Mouse (Mus musculus) cerebellum, adult 2 months (tissue): ENCODE results near the gene Sec22a. TPM values are rescaled to one million over a fixed set of nuclear protein-coding genes. Genes with fewer than 3 reads are reported as not detected.

Experiments
- DNase-seq, 2 experiments: peaks; one replicate each; pipeline ENCODE4 v3.0.0; 2021
- H3K27ac ChIP-seq: fragments of 200-500 bp; 2 replicates; pipeline ENCODE4 v1.5.1; 2012; ENCODE audit warnings: low read length, control low read depth, inconsistent platforms; ENCODE audit not compliant: insufficient read depth
- H3K27me3 ChIP-seq: fragments of 200-500 bp; 2 replicates; pipeline ENCODE4 v1.6.1; 2012; ENCODE audit warnings: inconsistent platforms, mild to moderate bottlenecking, low read length, moderate library complexity; ENCODE audit not compliant: control insufficient read depth, insufficient read depth
- H3K4me1 ChIP-seq: fragments of 200-500 bp; 2 replicates; pipeline ENCODE4 v1.6.1; 2011; ENCODE audit warnings: low read length; ENCODE audit not compliant: control insufficient read depth, insufficient read depth
- H3K4me3 ChIP-seq: fragments of 200-500 bp; replicated peaks from 2 replicates; pipeline ENCODE3; 2011; ENCODE audit warnings: mild to moderate bottlenecking, low read depth, low read length, control low read depth; ENCODE audit not compliant: insufficient read depth
- CTCF ChIP-seq: fragments of 200-500 bp; IDR thresholded peaks from 2 replicates; pipeline ENCODE4 v1.5.1; 2011; ENCODE audit warnings: low read depth, mild to moderate bottlenecking, control low read depth, low read length, moderate library complexity, borderline replicate concordance; ENCODE audit not compliant: insufficient read depth
- POLR2A ChIP-seq: fragments of 200-500 bp; IDR thresholded peaks from 2 replicates; pipeline ENCODE4 v1.6.1; 2011; ENCODE audit warnings: low read length, control low read depth, borderline replicate concordance; ENCODE audit not compliant: insufficient read depth
- WGBS: fragments of 180-500 bp; shearing (Covaris S2); methylation state at CpG from one replicate; pipeline ENCODE4 v1.1.7; 2018; 5-methylcytosine and 5-hydroxymethylcytosine counted together
- polyA plus RNA-seq: library from polyadenylated mRNA; depleted of rRNA; stranded (reverse); fragments of >200 nt; gene quantifications from 2 replicates; pipeline ENCODE4 v1.2.3, GENCODE M21; 2012

The Sec22a gene
- polyA plus RNA-seq, 1 experiment: 22.4 TPM

- no peaks in the 10 kb centered on the region for H3K4me1 ChIP-seq
- TF ChIP-seq CTCF (no peak), POLR2A (no peak)
- no peaks in the 10 kb centered on the region for H3K27me3 ChIP-seq
- no peak overlapping the region for H3K27ac ChIP-seq
- DNase-seq: no peak
- no peak overlapping the region for H3K4me3 ChIP-seq
- WGBS: 68% methylated on average over 8 of the region's 8 CpGs
Measured at GRCm38 (mm10) chr16:35392813-35393212, 29.1 kb upstream of the Sec22a start.

GRCm38 (mm10) chr16:35385654-35386053 lies 21.9 kb upstream of the Sec22a start:
- H3K4me1 ChIP-seq: no peaks in the 10 kb centered on the region
- no peaks in the 10 kb centered on the region for H3K27me3 ChIP-seq
- TF ChIP-seq POLR2A: no peak
- TF ChIP-seq CTCF: no peak
- H3K4me3 ChIP-seq: no peak overlapping the region
- 82% methylated on average over 3 of the region's 3 CpGs for WGBS
- no peak for DNase-seq
- no peak overlapping the region for H3K27ac ChIP-seq

GRCm38 (mm10) chr16:35380048-35380447 lies 16.3 kb upstream of the Sec22a start:
- no peak for DNase-seq
- H3K4me3 ChIP-seq: no peak overlapping the region
- H3K27me3 ChIP-seq: no peaks in the 10 kb centered on the region
- 83% methylated on average over 9 of the region's 9 CpGs for WGBS
- H3K4me1 ChIP-seq: no peaks in the 10 kb centered on the region
- TF ChIP-seq POLR2A (no peak), CTCF (no peak)
- no peak overlapping the region for H3K27ac ChIP-seq

DNA sequence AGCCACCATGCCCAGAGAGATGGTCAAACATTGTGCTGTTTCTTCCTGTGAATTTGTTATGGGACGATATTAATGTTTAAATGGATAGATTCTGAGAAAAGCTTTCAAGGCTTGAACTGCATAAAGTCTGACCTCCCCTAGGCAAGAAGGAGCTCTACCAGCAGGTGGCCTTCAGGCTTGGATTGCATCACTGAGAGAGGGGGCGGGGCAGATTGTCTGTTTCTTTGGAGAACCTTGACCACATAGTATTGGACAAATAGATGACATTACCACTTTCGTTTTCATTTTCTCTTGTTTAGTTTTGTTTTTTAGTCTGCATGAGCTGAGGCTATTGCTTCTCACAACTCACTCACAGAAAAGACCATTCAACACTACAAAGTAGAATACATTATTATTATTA lies 15.6 kb upstream of the Sec22a start:
- DNase-seq: no peak
- no peaks in the 10 kb centered on the region for H3K27me3 ChIP-seq
- no peaks in the 10 kb centered on the region for H3K4me1 ChIP-seq
- TF ChIP-seq POLR2A: no peak
- no peak for TF ChIP-seq CTCF
- 86% methylated on average over 3 of the region's 3 CpGs for WGBS
- no peak overlapping the region for H3K4me3 ChIP-seq
- H3K27ac ChIP-seq: no peak overlapping the region

- peak overlapping the region; percentile 69 for H3K27ac ChIP-seq
- TF ChIP-seq CTCF (no peak), POLR2A (no peak)
- 0% methylated on average over 7 of the region's 7 CpGs for WGBS
- H3K4me3 ChIP-seq: peak overlapping the region; percentile 81
- H3K4me1 ChIP-seq: peaks cover 4% of the 10 kb centered on the region; the same call in 1 of the 2 replicates
- DNase-seq: no peak
- no peaks in the 10 kb centered on the region for H3K27me3 ChIP-seq
Measured at GRCm38 (mm10) chr16:35364063-35364428, 328 bp upstream of the Sec22a start.

DNA sequence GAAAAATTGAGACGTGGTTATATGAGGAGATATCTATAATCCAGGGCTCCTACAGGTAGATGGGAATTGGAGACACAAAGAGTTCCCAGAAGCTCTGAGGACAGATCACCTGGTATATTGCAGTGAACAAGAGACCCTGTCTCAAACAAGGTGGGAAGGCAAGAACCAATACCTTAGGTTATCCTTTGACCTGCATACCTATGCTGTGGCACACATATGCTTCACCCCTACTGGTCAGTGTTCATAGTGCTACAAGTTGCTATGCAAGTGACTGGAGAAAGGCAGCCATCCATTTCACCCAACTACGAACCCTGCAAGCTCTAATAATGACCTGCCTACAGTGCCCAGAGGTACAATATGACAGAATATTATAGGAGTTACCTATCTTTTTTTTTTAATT lies 1.5 kb downstream of the Sec22a start:
- no peak for TF ChIP-seq CTCF
- no peak for DNase-seq
- no peak overlapping the region for H3K4me3 ChIP-seq
- no peak overlapping the region for H3K27ac ChIP-seq
- 92% methylated on average over 2 of the region's 2 CpGs for WGBS
- peaks cover 4% of the 10 kb centered on the region; the same call in 1 of the 2 replicates for H3K4me1 ChIP-seq
- no peaks in the 10 kb centered on the region for H3K27me3 ChIP-seq

- H3K27ac ChIP-seq: no peak overlapping the region
- H3K4me1 ChIP-seq: peaks cover 4% of the 10 kb centered on the region; the same call in 1 of the 2 replicates
- no peak overlapping the region for H3K4me3 ChIP-seq
- H3K27me3 ChIP-seq: no peaks in the 10 kb centered on the region
- no peak for TF ChIP-seq POLR2A
- TF ChIP-seq CTCF: peak; percentile 67
- peak; percentile 29 to 40 for DNase-seq
- 35% methylated on average over 6 of the region's 6 CpGs for WGBS
Measured at GRCm38 (mm10) chr16:35360593-35360992, 3.1 kb downstream of the Sec22a start.

DNA sequence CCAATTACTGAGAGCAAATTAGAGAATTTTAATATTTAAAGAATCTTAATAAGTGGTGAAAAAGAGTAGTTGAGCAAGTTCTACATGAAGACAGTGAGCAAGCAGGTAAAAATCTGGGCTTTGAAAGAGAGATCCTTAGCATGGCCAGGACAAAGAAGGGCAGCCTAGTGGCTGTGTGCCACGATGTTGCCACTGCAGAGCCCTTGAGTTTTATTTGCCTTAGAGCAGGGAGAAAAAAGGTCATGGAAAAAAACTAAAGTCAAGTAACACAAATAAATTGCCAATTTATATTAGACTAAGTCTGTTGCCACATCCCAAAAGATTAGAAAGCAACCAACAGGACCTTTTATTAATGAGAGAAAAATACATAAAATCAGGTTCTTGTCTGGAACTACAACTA lies 6.3 kb downstream of the Sec22a start:
- 88% methylated on average over 1 of the region's 1 CpGs for WGBS
- Histone ChIP-seq H3K27ac (no peak overlapping the region), H3K4me1 (no peaks in the 10 kb centered on the region), H3K27me3 (no peaks in the 10 kb centered on the region), H3K4me3 (no peak overlapping the region)
- no peak for TF ChIP-seq CTCF
- TF ChIP-seq POLR2A: no peak
- DNase-seq: no peak
